Mouse (Mus musculus) G1E (cell line): ENCODE results near the gene Rpl22. TPM values are rescaled to one million over a fixed set of nuclear protein-coding genes. Genes with fewer than 3 reads are reported as not detected.

Source experiments
- ATAC-seq: 2 replicates; pipeline ENCODE4 v1.8.0; 2016; ENCODE audit warnings: mild to moderate bottlenecking; ENCODE audit not compliant: insufficient number of reproducible peaks, poor library complexity, low FRiP score, severe bottlenecking; ENCODE audit errors: extremely low read depth
- DNase-seq: peaks from one replicate; pipeline ENCODE4 v3.0.0; 2012; ENCODE audit warnings: low spot score
- H3K27me3 ChIP-seq: 2 replicates; pipeline ENCODE4 v1.6.1; 2012; ENCODE audit warnings: mild to moderate bottlenecking, low read length, inconsistent platforms; ENCODE audit not compliant: insufficient read depth
- H3K36me3 ChIP-seq: replicated peaks from 2 replicates; pipeline ENCODE3; 2012; ENCODE audit warnings: mild to moderate bottlenecking, inconsistent platforms
- H3K4me1 ChIP-seq: 2 replicates; pipeline ENCODE4 v1.6.1; 2012; ENCODE audit warnings: low read depth, low read length, inconsistent platforms, mixed read lengths; ENCODE audit not compliant: insufficient read depth
- H3K4me3 ChIP-seq: 2 replicates; pipeline ENCODE4 v1.5.1; 2012; ENCODE audit warnings: low read depth, mild to moderate bottlenecking, inconsistent platforms, low read length, moderate library complexity, mixed read lengths
- H3K9me3 ChIP-seq: replicated peaks from 2 replicates; pipeline ENCODE4 v1.6.1; 2012; ENCODE audit warnings: inconsistent platforms
- CTCF ChIP-seq: IDR thresholded peaks from 2 replicates; pipeline ENCODE4 v1.5.1; 2012; ENCODE audit warnings: low read depth, low read length, inconsistent platforms, mixed read lengths
- GATA1 ChIP-seq: IDR thresholded peaks from 2 replicates; pipeline ENCODE4 v1.6.1; 2012; ENCODE audit warnings: borderline replicate concordance, low read length, inconsistent platforms, mixed read lengths
- GATA2 ChIP-seq: IDR thresholded peaks from 2 replicates; pipeline ENCODE4 v1.6.1; 2012; ENCODE audit warnings: low read depth, low read length, inconsistent platforms, borderline replicate concordance
- POLR2AphosphoS5 ChIP-seq: IDR thresholded peaks from 2 replicates; pipeline ENCODE4 v1.6.1; 2012; ENCODE audit warnings: low read depth, low read length, inconsistent platforms; ENCODE audit not compliant: insufficient replicate concordance
- TAL1 ChIP-seq: conservative IDR thresholded peaks from 2 replicates; pipeline ENCODE4 v1.6.1; 2012; ENCODE audit warnings: low read depth, low read length, inconsistent platforms, mixed read lengths
- polyA plus RNA-seq: library from polyadenylated mRNA; stranded (reverse); fragments of >175 nt; gene quantifications from 2 replicates; pipeline ENCODE4 v1.2.3, GENCODE M21; 2012
- total RNA-seq, 2 experiments: library from RNA; stranded (forward) in 1 of 2; stranded (reverse) in 1 of 2; fragments of 200-1000 nt in 1 of 2; fragments of >200 nt in 1 of 2; fragmentation: Nextera tagmentation in 1 of 2; gene quantifications; 2 replicates each; pipeline ENCODE4 v1.2.3; 2014 to 2017

Rpl22 gene
- total and polyA plus RNA-seq, 3 experiments: 54.2 to 1,748 (median 552) TPM

GRCm38 (mm10) chr4:152340584-152341284 lies 15.2 kb downstream of the Rpl22 start:
- H3K27me3 ChIP-seq: no peaks in the 10 kb centered on the region
- H3K4me3 ChIP-seq: no peak overlapping the region
- peaks cover 80% of the 10 kb centered on the region for H3K9me3 ChIP-seq
- DNase-seq: no peak
- TF ChIP-seq CTCF (no peak), GATA2 (no peak), POLR2AphosphoS5 (no peak), GATA1 (no peak), TAL1 (no peak)
- ATAC-seq: no peak
- H3K4me1 ChIP-seq: no peaks in the 10 kb centered on the region
- H3K36me3 ChIP-seq: peaks cover under 1% of the 10 kb centered on the region

- no peaks in the 10 kb centered on the region for H3K27me3 ChIP-seq
- H3K36me3 ChIP-seq: no peaks in the 10 kb centered on the region
- H3K4me3 ChIP-seq: no peak overlapping the region
- TF ChIP-seq GATA2 (no peak), POLR2AphosphoS5 (no peak), TAL1 (no peak), GATA1 (no peak), CTCF (no peak)
- no peaks in the 10 kb centered on the region for H3K4me1 ChIP-seq
- ATAC-seq (no peak), DNase-seq (no peak)
- H3K9me3 ChIP-seq: peaks cover 91% of the 10 kb centered on the region
These were observed 17.8 kb downstream of the Rpl22 start for GRCm38 (mm10) chr4:152343296-152343695.

GRCm38 (mm10) chr4:152344651-152345050 lies 19.1 kb downstream of the Rpl22 start:
- DNase-seq (no peak), ATAC-seq (no peak)
- no peaks in the 10 kb centered on the region for H3K27me3 ChIP-seq
- no peaks in the 10 kb centered on the region for H3K4me1 ChIP-seq
- no peaks in the 10 kb centered on the region for H3K36me3 ChIP-seq
- TF ChIP-seq POLR2AphosphoS5 (no peak), GATA2 (no peak), GATA1 (no peak), TAL1 (no peak), CTCF (no peak)
- H3K4me3 ChIP-seq: no peak overlapping the region
- H3K9me3 ChIP-seq: peaks cover 91% of the 10 kb centered on the region

DNA sequence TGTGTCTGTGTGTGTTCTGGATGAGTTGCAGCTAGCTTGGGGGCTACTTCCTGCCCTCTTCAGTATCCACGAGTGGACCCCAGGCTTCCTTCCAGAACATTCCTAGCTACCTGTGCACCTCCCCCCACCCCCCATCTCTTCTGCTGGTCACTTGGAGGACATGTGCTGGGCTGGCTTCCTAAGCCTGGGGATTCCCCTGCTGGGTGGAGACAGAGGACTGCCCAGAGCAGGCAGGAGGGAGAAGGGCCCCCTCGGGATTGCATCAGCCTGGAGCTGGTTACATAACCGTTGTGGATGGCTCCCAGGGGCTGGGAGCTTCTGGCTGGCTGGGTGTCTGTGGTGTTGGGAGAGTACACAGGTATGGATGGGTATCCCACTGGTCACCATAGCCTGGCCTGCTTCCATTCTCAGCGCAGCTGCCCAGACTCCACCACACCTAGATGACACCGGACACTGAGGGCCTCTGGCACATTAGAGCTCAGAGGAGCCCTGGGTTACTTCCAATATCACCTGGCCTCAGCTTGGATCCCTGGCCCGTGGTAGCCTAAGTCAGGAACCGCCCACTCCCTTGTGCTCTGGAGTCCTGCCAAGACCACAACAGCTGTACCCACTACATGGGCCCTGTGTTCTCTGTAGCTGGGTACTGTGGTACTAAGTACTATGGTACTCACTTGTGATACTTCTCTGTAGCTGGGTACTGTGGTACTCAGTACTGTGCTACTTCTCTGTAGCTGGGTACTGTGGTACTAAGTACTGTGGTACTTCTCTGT lies 19.8 kb downstream of the Rpl22 start:
- ATAC-seq: no peak
- H3K4me1 ChIP-seq: no peaks in the 10 kb centered on the region
- H3K4me3 ChIP-seq: no peak overlapping the region
- TF ChIP-seq GATA2 (no peak), POLR2AphosphoS5 (no peak), CTCF (no peak), TAL1 (no peak), GATA1 (no peak)
- H3K36me3 ChIP-seq: no peaks in the 10 kb centered on the region
- no peaks in the 10 kb centered on the region for H3K27me3 ChIP-seq
- H3K9me3 ChIP-seq: peaks cover 89% of the 10 kb centered on the region
- DNase-seq: no peak

DNA sequence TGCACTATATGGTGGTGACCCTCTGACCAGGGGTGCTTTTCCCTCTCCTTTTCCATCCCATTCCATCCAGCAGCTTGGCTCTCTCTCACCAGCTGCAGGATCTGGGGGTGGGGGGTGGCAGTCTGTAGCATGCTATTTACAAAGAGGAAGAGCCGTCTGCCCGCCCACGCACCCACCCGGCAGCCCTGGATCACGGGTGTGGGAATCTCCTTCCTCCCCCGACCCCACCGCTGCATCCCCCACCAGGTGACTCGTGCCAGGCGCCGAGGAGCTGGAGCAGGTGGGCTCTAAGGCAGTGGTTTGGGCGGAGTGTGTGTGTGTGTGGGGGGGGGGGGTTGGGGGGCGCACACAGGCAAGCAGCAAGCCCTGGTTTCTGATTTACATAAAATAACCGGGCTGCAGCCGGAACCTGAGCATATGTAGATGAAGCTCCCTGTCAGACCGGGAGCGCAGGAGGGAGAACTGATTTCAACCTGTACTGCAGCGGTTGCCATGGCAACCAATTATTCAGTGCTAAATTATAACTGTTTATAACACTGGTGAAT lies 24.4 kb downstream of the Rpl22 start:
- no peaks in the 10 kb centered on the region for H3K4me1 ChIP-seq
- no peaks in the 10 kb centered on the region for H3K36me3 ChIP-seq
- H3K27me3 ChIP-seq: no peaks in the 10 kb centered on the region
- TF ChIP-seq POLR2AphosphoS5 (no peak), CTCF (no peak), TAL1 (no peak), GATA2 (no peak), GATA1 (no peak)
- no peak for ATAC-seq
- no peak overlapping the region for H3K4me3 ChIP-seq
- DNase-seq: no peak
- peaks cover 92% of the 10 kb centered on the region for H3K9me3 ChIP-seq

- TF ChIP-seq GATA2 (no peak), GATA1 (no peak), TAL1 (no peak), CTCF (no peak), POLR2AphosphoS5 (no peak)
- DNase-seq: no peak
- no peak for ATAC-seq
- Histone ChIP-seq H3K4me3 (no peak overlapping the region), H3K9me3 (peaks cover 92% of the 10 kb centered on the region), H3K36me3 (no peaks in the 10 kb centered on the region), H3K27me3 (no peaks in the 10 kb centered on the region), H3K4me1 (no peaks in the 10 kb centered on the region)
These were observed 25.3 kb downstream of the Rpl22 start for GRCm38 (mm10) chr4:152350722-152351421.
